Mouse (Mus musculus): ENCODE data around the gene Tbc1d16.
"Not testable (repeated sequence)": the region's sequence is repeated elsewhere in the genome, so short reads cannot be mapped to it uniquely, and the experiment has no call there.

Gene Tbc1d16

DNA sequence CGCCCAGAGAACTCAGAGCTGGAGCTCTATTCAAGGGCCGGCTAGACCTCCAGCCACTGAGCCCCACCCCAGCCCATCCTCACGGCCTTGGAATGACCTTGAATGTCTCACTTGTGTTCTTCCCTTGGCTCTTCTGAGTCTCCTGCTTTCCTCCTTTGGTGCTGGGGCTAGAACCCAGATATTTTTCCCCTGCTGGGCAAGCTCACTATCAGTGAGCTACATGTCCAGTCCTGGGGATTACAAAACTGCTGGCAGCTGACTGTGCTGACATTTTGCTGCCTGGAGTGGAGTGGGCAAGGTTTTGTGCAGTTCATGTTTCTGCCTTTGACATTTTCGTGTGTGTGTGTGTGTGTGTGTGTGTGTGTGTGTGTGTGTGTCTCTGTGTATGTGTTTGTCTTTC is 111.3 kb downstream of the Tbc1d16 start:
- DNase-seq (ENCODE audit: low spot score in 2 of 2), result no peak

DNA sequence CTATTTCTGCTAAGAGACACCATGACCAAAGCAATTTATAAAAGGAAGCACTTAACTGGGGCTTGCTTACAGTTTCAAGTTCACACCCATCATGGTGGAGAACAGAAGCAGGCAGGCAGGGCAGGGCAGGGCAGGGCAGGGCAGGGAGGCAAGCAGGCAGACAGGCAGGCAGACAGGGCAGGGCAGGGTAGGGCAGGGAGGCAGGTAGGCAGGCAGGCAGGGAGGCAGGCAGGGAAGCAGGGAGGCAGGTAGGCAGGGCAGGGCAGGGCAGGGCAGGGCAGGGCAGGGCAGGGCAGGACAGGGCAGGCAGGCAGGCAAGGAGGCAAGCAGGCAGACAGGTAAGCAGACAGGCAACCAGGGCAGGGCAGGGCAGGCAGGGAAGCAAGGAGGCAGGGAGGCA is 115.6 kb downstream of the Tbc1d16 start:
- DNase-seq (ENCODE audit: low spot score in 2 of 2), result no peak

- DNase-seq (ENCODE audit: low spot score in 2 of 2), result no peak
Observed at GRCm38 (mm10) chr11:119111345-119111744, 117.0 kb downstream of the Tbc1d16 start.

GRCm38 (mm10) chr11:119109415-119110071 is 118.8 kb downstream of the Tbc1d16 start:
- DNase-seq (ENCODE audit: low spot score in 2 of 2), result no peak

DNA sequence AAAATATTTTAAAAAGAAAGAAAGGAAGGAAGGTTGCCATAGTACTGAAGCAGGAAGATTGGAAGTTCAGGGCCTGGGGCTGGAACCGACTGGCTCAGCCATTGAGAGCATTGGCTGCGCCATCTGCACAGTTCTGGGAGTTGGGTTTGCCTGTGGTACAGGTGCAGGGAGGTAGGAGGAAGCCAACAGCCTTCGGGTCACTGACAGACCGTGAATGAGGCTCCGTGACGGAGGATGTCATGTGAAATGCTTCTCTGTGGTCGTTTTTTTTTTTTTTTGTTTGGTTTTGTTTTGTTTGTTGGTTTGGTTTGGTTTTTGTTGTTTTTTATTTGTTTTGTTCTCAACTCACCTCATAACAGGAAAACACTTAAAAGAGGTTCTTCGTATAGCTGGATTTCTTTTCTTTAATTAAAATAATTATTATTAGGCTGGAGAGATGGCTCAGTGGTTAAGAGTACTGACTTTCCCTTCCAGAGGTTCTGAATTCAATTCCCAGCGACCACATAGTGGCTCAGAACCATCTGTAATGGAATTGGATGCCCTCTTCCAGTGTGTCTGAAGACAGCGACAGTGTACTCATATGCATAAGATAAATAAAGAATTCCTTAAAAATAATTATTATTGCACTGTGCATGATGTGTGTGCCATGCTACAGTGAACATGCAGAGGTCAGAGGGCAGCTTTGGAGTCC is 119.6 kb downstream of the Tbc1d16 start:
- DNase-seq (ENCODE audit: low spot score in 2 of 2), result no peak

DNA sequence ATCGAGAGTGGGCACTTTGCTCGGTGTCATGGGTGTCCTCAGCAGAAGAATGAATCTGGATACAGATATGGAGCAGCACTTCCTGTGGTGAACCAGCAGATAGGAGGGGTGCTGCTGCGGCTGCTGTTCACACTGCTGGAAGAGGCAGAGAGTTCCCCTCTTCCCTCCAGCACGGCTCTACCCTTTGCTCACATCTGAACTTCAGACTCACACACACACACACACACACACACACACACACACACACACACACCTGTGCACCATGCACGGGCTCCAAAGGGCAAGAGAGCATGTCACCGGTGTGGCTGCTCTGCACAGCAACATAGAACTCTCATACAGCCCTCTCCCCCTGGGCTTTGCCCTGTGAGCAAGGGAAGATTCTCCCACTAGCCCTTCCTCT is 122.0 kb downstream of the Tbc1d16 start:
- no peak for DNase-seq (ENCODE audit: low spot score in 2 of 2)

GRCm38 (mm10) chr11:119105748-119106147 is 122.6 kb downstream of the Tbc1d16 start:
- no peak for DNase-seq (ENCODE audit: low spot score in 2 of 2)

DNA sequence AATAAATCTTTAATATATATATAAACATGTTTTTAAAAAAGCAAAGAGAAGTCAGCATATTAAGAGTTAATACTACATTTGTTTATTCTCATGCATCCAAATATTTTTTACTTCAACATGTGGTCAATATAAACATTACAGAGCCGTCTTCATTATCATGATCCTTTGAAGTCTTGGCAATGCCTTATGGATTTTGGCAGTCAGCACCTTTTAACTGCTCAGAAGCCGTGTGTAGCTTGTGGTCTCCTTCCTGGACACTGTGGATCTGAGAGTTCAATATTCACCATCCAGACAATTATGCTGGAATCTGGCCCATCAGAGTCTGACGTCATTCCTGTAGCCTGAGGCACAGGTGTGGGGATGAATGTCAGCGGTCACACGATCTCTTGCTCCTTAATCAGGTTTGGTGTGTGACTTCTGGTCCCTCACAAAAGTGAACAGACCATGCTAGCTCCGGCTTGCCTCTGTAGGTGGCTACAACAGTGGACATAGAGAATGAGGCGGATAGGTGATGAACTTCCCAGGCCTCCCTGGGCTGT is 123.2 kb downstream of the Tbc1d16 start:
- no peak for DNase-seq (ENCODE audit: low spot score in 2 of 2)

GRCm38 (mm10) chr11:119103991-119104390 is 124.3 kb downstream of the Tbc1d16 start:
- DNase-seq (ENCODE audit: low spot score in 2 of 2), result no peak

DNA sequence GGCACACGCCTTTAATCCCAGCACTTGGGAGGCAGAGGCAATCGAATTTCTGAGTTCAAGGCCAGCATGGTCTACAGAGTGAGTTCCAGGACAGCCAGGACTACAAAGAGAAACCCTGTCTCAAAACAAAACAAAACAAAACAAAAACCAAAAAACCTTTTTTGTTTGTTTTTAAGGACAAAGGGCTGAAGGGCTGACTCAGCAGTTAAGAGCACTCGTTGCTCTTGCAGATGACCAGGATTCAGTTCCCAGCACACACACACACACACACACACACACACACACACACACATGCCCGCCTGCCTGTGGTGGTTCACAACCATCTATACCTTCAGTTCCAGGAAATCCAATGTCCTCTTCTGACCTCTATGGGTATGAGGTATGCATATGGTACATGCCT is 127.9 kb downstream of the Tbc1d16 start:
- not testable (repeated sequence) for DNase-seq (ENCODE audit: low spot score in 2 of 2)

DNA sequence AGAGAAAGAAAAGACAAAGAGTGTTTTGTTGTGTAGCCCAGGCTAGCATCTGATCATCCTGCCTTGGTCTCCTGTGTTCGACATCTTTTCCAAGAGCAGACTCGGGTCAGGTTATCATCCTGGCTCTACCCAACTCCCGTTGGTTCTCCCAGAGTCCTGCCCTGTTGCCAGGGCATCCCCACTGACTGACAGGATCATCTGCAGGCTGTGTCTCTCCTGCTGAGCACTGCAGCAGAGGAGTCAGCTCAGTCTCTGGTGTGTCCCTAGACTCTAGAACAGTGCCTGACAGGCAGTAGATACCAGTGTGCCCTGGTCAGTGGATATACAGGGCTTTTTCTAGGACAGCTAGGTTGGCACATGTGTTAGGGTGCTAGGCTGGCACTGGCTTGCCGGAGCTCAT is 130.1 kb downstream of the Tbc1d16 start:
- DNase-seq (ENCODE audit: low spot score in 2 of 2), result no peak

GRCm38 (mm10) chr11:119095441-119095840 is 132.9 kb downstream of the Tbc1d16 start:
- no peak for DNase-seq (ENCODE audit: low spot score in 2 of 2)

- no peak for DNase-seq (ENCODE audit: low spot score in 2 of 2)
Observed at GRCm38 (mm10) chr11:119093322-119093721, 135.0 kb downstream of the Tbc1d16 start.

All from frontal cortex, postnatal 14 days (tissue).